Mouse (Mus musculus) left cerebral cortex, postnatal 14 days (tissue): Measurements from ENCODE around the gene Slc35f6. TPM values are rescaled to one million over a fixed set of nuclear protein-coding genes. Genes with fewer than 3 reads are reported as not detected.
"Not testable (repeated sequence)": the region's sequence is repeated elsewhere in the genome, so short reads cannot be mapped to it uniquely, and the experiment has no call there.

Experiments
- DNase-seq, 2 experiments: peaks; one replicate each; pipeline ENCODE4 v3.0.0; 2021 to 2022; ENCODE audit warnings: low spot score in 2 of 2, mixed read lengths in 1 of 2
- intact Hi-C: fragments of 180-260 bp; cut with DNase I; formaldehyde crosslinking; loops from one replicate; pipeline ENCODE4 v1.15.1; 2025
- total RNA-seq, 2 experiments: library from RNA; stranded (reverse); gene quantifications; 2 replicates each; pipeline ENCODE4 v1.2.3; 2021

Slc35f6 gene
- total RNA-seq, 2 experiments from 2014 or later, result 32.2 to 37.4 TPM

DNA sequence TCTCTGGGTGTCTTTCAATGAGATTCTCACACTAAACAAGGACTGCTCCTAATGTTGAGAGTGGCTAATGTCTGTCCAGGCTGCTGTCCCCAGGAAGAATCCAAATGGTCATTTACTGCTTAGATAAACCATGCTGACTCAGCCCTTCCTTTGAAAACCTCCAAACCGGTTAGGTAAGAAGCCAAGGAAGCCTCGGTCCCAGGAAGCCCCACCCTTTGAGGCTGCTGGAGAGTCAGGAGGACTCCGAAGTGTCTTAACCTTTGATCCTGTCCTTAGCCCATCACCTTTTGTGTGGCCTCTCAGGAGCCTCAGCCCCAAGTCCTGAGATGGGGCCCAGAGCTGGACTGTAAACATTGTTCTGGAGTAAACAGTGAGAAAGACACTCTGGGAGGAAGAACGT lies 1.8 kb downstream of the Slc35f6 start:
- DNase-seq, result no peak
- intact Hi-C loops, result no loop called here

DNA sequence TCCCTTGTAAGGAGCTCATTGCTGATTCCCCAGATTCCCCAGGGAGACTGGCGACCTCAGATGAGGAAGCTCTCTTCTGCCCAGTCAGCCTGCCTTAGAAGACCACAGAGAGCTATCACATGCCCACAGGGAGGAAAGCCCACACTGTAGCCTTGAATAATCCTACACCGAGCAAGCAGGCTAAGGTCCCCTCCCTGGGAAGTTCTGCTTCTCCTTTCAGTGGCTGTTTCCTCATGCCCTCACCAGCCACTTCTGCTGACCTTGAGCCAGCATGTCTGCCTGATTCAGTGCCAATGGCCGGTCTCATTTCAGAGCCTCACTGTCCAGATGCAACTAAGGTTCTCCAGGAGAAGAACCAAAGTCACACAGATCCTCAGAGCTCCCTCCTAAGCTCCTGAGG lies 3.0 kb downstream of the Slc35f6 start:
- DNase-seq, result peak; percentile 28 to 31
- intact Hi-C loops, result no loop called here

DNA sequence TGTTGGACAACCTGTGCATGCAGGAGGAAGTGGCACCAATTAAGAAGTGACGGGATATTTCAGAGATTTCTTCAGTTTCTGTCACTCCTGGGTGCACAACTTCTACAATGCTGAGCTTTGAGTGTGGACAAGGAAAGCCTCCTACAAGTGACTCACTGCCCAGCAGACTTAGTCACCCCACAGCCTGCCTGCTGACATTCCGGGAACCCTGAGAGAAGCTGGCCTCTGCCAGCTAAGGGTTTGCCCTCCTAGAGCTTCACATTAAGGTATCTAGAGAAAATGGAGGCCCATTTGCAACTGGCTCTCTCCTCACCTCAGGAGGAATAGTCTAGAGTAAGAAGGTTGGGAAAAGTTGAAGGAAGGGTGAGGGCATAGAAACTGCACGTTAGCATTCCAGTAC lies 3.8 kb downstream of the Slc35f6 start:
- no peak for DNase-seq

DNA sequence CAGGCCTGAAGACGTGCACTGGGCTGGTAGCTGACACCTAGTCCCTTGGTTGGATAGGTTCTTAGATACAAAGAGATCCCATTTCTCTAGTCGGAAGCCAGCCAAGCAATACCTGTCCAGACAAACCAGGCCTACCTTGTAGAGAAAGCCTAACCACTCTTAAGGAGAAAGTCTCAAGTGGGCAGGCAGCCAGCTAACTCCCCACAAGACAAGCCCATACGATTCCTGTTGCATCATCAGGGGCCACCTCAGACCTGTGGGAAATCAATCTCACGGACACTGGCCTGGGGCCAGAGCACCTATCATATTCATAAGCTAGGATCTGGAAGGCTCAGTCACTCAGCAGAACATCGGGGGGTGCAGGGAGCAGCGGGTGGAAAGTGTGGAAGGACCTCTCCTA lies 5.5 kb downstream of the Slc35f6 start:
- intact Hi-C loops, result no loop called here

More for the DNA sequence above, 3.8 kb downstream of the Slc35f6 start:
- intact Hi-C loops, result no loop called here

DNA sequence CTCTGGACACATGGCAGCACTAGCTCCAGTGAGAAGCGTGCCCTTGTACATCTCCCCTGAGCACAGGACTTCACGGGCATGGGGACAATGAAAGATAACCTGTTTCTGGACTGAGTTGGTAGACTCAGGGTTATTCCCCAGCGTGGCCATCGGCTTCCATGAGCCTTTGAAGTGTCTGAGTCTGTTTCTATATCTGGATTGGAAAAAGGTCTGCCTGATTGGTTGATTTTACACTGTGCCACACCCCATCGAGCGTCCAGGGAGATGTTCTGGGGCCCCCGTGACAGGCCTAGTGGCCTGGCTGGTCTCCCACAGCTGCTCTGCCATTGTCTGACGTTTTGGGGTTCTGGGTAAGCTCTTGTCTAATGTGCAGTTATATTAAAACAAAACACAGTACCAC lies 7.3 kb downstream of the Slc35f6 start:
- DNase-seq, result no peak
- intact Hi-C loops, result no loop called here

More for the DNA sequence above, 5.5 kb downstream of the Slc35f6 start:
- no peak for DNase-seq

DNA sequence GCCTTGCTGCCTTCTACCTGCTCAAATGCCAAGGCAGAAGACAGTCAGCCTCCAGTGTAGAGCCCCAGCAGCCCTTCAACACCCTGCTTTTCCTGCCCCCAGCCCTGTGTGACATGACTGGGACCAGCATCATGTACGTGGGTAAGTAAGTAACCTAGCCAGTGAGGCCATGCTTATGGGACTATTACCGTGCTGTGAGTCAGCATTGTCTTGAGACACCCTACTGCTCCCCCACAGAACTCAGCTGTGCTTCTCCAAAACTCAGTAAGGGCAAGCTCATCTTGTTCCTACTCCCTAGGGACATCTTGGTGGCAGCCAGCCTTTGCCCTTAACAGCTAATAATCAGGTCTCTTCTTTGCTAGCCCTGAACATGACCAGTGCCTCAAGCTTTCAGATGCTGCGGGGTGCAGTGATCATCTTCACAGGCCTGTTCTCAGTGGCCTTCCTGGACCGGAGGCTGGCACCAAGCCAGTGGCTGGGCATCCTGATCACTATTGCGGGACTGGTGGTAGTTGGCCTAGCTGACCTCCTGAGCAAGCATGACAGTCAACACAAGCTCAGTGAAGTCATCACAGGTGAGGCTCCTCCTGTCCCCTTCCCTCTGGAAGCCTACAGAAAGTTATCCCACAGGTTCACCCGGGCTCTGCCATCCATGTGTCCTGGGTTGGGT lies 7.9 kb downstream of the Slc35f6 start:
- intact Hi-C loops, result no loop called here

DNA sequence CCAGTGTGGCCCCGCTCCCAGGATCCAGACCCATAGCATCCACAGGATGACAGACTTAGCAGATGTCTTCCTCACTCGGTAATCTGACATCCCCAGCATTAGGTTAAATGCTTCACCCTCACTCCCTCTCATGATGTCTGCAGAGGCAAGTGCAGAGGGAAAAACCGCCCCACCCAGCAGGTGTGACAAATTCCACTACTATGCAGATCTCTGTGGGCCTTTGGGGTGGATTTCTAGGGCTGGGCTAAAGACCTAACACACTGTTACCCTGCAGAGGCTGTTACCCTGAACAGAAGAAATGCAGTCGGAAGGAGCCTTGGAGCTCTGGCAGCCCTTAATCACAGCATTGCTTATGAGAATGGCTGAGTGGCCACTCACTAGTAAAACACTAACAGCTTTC lies 11.3 kb downstream of the Slc35f6 start:
- intact Hi-C loops, result no loop called here
- DNase-seq, result no peak

More for the DNA sequence above, 7.9 kb downstream of the Slc35f6 start:
- no peak for DNase-seq

DNA sequence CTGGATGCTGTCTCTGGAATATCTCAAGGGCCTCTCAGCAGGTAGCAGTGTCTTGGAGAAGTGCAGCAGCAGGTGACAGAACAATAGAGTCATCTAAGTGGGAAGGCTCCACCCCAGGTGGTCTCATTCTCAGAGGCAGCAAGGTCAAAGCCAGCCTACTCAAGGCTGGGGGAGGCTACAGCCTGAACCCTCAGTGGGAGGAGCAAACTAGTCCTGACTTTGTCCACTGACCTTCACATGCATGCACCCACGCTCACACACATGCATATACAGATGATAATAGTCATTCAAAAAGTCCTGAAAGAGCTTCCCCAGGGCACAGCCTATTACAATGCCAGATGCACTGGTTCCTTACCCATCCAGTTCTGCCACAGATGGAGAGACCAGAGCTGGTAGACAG lies 12.5 kb downstream of the Slc35f6 start:
- intact Hi-C loops, result no loop called here
- no peak for DNase-seq

DNA sequence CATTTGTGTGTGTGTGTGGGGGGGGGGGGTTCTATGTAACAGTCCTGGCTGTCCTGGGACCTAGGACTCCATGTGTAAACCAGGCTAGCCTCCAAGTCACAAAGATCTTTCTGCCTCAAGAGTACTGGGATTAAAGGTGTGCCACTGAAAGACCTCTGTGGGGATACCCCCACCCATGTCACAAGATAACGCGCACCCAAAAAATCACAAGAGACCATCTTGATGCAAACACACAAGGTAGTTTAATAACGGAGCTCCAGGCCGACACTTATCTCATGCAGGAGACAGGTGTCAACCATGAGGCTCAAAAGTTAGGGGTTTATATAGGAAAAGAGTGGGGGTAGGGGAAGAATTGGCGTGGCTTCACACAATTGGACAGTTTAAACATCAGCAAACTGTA lies 13.1 kb downstream of the Slc35f6 start:
- DNase-seq, result no peak
- intact Hi-C loops, result no loop called here

DNA sequence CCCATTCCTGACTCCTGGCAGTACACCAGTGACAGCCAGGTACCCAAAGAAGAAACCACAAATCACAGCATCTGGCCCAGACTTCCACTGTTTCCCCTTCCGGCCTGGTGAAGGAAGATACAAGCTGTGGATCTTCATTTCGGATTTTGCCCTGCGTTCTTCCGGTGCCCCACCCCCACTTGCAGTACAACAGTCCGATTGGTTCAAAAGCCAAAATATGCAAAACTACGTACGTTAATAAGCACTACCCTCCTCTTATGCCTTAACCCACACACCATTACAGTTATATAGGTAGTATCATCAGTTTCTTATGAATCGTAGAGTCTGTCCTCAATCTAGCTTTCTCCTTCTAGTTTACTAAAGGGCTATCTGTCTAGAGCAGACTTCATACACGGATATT lies 17.6 kb downstream of the Slc35f6 start:
- intact Hi-C loops, result no loop called here
- DNase-seq, result no peak

DNA sequence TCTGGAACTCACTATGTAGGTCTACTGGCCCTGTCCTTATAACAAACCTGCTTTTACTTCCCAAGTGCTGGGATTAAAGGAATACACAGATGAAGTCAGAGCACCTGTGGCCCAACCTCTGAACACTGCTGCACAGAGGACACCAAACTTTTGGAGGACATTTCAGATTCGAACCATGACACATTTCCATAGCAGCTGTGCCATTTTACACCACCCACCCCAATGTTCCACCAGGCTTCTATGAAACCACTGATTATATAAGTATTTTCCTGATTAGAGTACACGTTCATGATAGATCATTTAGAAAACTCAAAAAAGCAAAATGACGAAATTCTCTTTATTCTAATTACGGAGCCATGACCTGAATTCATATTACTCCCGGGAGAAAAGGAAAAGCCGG lies 18.2 kb downstream of the Slc35f6 start:
- DNase-seq, result peak; percentile 44 to 65
- intact Hi-C loops, result no loop called here

DNA sequence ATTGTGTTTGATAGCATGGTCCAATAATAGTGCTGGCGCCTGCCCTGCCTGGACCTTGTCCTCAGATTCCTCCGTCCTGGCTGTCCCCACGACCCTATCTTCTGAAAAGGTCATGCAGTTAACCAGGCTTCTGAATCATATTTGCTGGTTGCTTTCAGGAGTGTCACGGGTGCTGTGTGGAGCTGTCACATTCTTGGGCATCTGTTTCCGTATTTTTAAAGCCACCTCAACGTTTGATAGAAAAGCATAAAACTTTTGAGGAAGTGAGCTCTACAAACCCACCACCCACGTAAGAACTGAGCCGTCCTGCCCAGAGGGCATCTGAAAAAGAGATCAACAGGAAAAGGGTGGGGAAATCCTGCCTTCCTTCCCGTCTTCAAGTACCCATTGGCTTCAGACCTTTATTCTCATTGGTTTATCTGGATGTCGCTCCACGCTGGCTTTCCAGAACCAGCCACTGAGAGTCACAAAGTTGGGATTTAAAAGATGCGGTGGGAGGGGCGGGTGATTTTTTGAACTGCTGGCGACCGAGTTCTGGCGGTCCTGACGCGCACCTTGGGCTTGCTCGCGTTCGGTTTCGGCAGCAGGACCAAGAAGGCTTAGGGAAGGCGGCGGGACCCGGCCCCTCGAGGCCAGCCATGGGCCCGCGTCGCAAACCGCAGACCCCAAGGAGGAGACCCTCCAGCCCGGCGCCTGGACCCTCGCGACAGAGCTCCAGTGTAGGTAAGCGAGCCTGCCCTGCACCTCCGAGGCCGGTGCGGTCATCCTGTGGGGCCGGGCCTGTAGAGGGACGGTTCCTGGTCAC lies 18.9 kb downstream of the Slc35f6 start, which contains the start of gene Cenpa:
TSS of gene Cenpa (plus strand) at position 387 of the 805 bp plus-strand sequence.
- intact Hi-C loops, result no loop called here
- DNase-seq, result peak; percentile 93 to 98

DNA sequence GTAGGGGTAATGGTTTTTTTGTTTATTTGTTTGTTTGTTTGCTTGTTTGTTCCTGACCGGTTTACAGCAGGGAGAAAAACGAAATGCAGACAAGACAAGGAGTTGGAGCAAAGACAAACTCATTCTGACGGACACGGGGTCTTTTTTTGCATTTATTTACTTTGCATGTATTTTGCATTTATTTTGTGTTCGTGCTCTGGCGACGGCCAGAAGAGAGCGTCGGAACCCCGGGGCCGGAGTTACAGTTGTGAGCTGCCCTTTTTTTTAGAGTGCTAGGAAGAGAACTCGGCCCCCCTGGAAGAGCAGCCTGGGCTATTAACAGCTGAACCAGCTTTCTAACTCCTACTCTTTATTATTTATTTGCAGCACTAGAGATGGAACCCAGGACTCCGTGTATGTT lies 19.5 kb downstream of the Slc35f6 start:
- intact Hi-C loops, result no loop called here
- DNase-seq, result no peak

DNA sequence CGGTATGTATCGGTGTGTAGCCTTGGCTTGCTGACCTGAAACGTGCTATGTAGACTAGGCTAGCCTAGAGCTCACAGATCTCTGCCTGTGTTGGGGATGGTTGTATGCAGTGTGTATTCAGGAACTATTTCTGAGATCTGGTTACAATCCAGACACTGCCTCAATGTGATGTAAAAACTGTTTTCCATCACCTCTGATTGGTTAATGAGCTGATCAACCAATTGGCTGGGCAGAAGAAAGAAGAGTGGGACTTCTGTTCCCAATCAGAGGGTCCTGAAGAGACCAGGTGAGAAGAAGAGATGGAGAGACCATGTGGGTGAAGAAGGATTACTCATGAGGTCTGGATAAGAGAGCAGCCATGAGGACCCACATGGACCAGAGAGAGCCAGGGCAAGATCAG lies 20.0 kb downstream of the Slc35f6 start:
- intact Hi-C loops, result no loop called here
- DNase-seq, result no peak

DNA sequence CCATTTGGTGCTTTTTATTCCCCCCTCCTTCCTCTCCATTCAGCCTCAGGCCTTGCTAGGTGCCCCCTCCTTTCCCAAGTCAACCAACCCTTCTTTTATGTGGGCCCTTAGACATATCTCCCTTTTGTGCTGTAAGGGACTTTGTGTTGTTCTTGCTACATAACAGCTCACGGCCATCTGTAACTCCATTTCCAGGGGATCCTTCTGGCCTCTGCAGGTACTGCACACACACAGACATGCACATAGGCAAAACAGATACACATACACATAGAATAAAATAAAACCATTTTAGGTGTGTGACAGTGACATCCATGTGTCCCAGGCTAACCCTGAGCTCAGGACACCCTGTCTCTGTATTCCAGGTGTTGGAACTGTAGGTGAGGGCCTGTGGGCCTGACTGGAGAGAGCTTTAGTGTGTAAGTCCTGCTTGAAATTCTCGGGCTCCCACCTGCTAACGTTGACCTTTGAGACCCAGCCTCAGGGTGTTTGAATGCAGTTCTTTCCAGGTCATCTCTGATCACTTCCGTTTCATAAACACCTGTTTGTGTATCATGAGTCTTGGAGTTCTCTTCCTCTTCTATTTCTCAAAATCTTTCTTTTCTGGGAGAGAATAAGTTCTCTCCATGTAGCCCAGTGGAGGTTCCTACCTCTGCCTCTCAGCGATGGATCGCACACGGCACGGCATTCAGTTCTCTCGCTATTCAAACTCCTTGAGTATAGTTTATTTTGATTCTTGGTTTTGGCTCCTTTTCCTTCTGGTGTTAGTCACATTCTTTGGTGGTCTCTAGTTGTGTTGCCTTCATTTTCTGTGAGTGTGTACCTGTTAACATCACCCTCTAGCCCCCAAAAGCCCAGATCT lies 21.1 kb downstream of the Slc35f6 start:
- intact Hi-C loops, result no loop called here
- DNase-seq, result no peak

DNA sequence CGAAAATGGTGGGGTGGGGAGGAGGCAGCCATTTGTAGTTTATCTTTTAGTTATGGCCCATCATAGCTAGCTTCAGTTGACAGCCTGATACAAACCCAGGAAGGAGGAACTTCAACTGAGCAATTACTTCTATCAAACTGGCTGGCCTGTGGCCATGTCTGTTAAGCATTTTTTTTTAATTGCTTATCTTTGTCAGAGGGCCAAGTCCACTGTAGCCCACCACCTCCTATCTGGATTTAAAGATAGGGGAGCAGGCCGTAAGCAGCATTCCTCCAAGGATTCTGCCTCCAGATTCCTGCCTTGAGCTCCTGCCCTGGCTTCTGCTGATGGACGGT lies 21.7 kb downstream of the Slc35f6 start:
- intact Hi-C loops, result no loop called here
- no peak for DNase-seq

DNA sequence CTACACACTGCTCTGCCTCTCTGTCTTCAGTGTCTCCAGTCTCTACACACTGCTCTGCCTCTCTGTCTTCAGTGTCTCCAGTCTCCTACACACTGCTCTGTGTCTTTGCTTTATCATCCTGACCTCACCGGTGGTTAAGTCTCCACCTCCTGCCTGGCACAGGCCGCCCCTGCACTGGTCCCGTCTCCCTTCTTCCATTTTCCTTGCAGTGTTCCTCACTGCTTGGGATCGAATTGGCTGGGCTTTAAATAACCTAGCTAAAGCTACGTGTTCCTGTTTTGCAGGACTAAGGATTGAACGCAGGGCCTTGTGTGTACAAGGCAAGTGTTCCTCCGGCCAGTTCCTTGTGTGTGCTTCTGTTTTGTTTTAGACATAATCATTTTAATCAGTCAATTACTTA lies 22.4 kb downstream of the Slc35f6 start:
- no peak for DNase-seq
- intact Hi-C loops, result no loop called here

DNA sequence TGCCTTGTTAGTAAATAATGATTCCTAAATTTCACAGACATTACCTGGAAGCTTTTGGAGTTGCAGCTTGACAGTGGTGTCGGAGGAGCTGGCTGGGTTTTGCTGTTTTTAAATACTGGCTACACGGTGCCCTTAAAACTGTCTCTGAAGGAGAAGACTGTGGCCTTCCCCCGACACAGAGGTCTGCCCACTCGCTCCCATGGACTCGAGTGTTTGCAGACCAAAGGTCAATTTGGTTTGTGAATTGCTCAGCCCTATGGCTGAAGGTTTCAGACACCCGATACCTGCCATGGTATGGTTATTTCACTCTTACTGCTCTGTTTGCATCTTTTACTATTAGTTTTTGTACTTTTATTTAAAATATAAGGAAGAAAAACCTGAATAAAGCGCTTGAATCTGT lies 26.3 kb downstream of the Slc35f6 start:
- intact Hi-C loops, result no loop called here
- no peak for DNase-seq

DNA sequence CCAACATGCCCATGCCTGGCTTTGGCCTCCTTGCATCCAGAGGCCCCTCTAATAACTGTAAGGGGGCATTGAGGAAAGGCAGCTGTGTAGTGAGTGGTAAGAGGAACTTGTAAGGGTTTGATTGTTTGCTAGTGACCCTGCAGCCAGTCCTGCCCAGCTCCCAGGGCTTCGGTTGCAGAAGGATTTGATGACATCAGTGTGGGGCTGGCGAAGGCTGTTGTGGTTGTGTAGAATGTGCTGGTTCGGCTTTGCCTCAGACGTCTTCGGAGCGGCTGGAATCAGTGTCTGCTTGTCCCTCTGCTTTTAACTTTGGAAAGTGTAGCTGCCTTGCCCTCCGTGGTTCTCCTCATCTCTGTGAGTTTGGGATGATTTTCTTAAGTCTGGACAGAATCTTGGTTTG lies 29.1 kb downstream of the Slc35f6 start:
- intact Hi-C loops, result no loop called here
- DNase-seq, result no peak

DNA sequence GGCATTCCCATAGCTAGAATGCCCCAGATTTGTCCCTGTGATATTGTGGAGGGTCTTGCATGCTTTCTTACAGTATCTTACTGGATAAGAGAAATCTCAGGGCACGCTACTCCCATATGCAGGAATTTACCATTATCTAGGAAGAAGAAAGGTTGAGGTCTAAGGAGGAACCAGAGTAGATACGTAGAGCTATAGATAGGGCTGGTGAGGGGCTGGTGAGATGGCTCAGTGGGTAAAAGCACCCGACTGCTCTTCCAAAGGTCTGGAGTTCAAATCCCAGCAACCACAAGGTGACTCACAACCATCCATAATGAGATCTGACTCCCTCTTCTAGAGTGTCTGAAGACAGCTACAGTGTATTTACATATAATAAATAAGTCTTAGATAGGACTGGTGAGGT lies 30.3 kb downstream of the Slc35f6 start:
- DNase-seq, intact Hi-C loops: not testable (repeated sequence)
